Mouse (Mus musculus) neural tube, embryonic 11.5 days (tissue): ENCODE results near the gene Dnah2. TPM values are rescaled to one million over a fixed set of nuclear protein-coding genes. Genes with fewer than 3 reads are reported as not detected.
"Not testable (repeated sequence)": the region's sequence is repeated elsewhere in the genome, so short reads cannot be mapped to it uniquely, and the experiment has no call there.

ENCODE experiments used
- ATAC-seq: fragments of 200-750 bp; cut with Nextera tagmentation; 2 replicates; pipeline ENCODE4 v1.8.0; 2017; ENCODE audit warnings: moderate number of reproducible peaks, mild to moderate bottlenecking, moderate TSS enrichment, moderate library complexity; ENCODE audit not compliant: insufficient read depth, low FRiP score, low TSS enrichment
- DNase-seq: peaks from one replicate; pipeline ENCODE4 v3.0.0-alpha.2; 2015; ENCODE audit warnings: low spot score
- H3K27ac ChIP-seq: fragments of 300-500 bp; sonication (generic); 2 replicates; pipeline ENCODE4 v1.5.1; 2014; ENCODE audit warnings: low read depth, mild to moderate bottlenecking, low read length
- H3K27me3 ChIP-seq: fragments of 300-500 bp; sonication (generic); 2 replicates; pipeline ENCODE4 v1.6.1; 2014; ENCODE audit warnings: mild to moderate bottlenecking, low read length, mixed read lengths; ENCODE audit not compliant: control insufficient read depth, insufficient read depth
- H3K36me3 ChIP-seq: fragments of 300-500 bp; sonication (generic); 2 replicates; pipeline ENCODE4 v1.6.1; 2014; ENCODE audit warnings: mild to moderate bottlenecking, low read length, moderate library complexity, mixed read lengths; ENCODE audit not compliant: control insufficient read depth, insufficient read depth
- H3K4me1 ChIP-seq: fragments of 300-500 bp; sonication (generic); 2 replicates; pipeline ENCODE4 v1.6.1; 2014; ENCODE audit warnings: low read length, mixed read lengths; ENCODE audit not compliant: control insufficient read depth, insufficient read depth
- H3K4me2 ChIP-seq: fragments of 300-500 bp; sonication (generic); 2 replicates; pipeline ENCODE4 v1.6.1; 2014; ENCODE audit warnings: low read depth, mild to moderate bottlenecking, moderate library complexity
- H3K4me3 ChIP-seq: fragments of 300-500 bp; sonication (generic); 2 replicates; pipeline ENCODE4 v1.5.1; 2014; ENCODE audit warnings: low read depth, low read length
- H3K9ac ChIP-seq: fragments of 300-500 bp; sonication (generic); 2 replicates; pipeline ENCODE4 v1.6.1; 2014; ENCODE audit warnings: mild to moderate bottlenecking, low read length
- H3K9me3 ChIP-seq: fragments of 300-500 bp; sonication (generic); 2 replicates; pipeline ENCODE4 v1.6.1; 2016; ENCODE audit warnings: low read length; ENCODE audit not compliant: control insufficient read depth
- WGBS: fragments of 180-500 bp; shearing (Covaris S2); extraction: QIAGEN DNeasy Blood & Tissue Kit; methylation state at CpG from one replicate; pipeline ENCODE4 v1.1.7; 2014; 5-methylcytosine and 5-hydroxymethylcytosine counted together
- polyA plus RNA-seq: library from polyadenylated mRNA; unstranded; fragments of >200 nt; fragmentation: Nextera tagmentation; extraction: Ambion mirVana; gene quantifications from 2 replicates; pipeline ENCODE4 v1.2.1, GENCODE M21; 2014

Gene Dnah2
- polyA plus RNA-seq, 1 experiment from 2014 or later, result 0.92 TPM

DNA sequence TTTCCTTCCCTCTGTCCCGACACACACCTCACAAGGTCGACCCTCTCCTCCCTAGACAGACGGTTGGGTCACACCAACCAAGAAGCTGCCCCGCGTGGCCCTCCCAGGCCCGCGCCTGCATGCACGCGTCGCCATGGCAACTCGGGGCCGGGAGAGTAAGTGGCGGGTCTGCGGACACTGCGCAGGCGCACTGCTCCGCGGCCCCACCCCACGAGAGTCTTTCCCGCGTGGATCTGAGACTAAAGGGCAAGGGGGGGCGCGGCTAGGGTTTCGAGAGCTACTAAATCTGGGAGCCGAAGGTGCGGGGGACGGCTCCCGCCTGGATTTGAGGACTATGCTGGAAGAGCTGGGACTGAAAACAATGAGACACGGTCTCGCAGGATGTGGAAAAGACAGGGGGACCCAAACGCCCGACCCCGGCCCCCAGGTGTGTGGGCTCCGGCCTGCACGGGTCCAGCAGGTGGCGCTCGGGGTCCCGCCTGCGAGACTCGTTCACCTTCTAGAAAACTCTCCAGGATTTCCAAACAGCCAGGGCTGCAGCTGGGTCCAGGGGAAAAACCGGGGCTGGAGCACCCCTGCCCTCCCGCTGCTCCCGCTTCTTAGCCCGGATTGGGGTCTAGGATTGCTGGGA, 2.4 kb downstream of the Dnah2 start:
- no peaks in the 10 kb centered on the region for H3K36me3 ChIP-seq
- H3K27me3 ChIP-seq, result no peaks in the 10 kb centered on the region
- peak overlapping the region; percentile 79 for H3K4me2 ChIP-seq
- no peaks in the 10 kb centered on the region for H3K9me3 ChIP-seq
- ATAC-seq (peak; percentile 68), DNase-seq (peak; percentile 84)
- peak overlapping the region; percentile 68 for H3K27ac ChIP-seq
- H3K9ac ChIP-seq, result peak overlapping the region; percentile 75
- WGBS, result under 1% methylated on average over 44 of the region's 44 CpGs
- peak overlapping the region; percentile 38 for H3K4me3 ChIP-seq
- H3K4me1 ChIP-seq, result peaks cover 8% of the 10 kb centered on the region; the same call in 1 of the 2 replicates

DNA sequence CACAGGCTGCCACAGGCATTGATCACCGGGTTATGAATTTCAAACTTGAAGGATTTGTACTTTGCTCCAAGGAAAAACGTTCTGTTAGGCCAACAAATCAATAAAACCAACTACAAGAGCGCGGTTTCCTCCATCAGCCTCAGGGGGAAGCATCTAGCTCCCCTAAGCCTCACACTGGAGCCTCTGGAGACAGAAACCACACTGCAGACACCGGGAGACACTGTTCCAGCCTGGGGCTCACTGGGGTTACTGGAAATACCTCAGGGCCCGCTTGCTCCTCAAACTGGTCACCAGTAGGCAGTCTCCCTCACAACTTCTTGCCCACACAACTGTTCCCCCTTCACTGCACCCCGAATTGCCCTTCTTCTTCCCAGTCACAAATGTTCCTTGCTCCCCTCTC, 3.0 kb downstream of the Dnah2 start:
- no peaks in the 10 kb centered on the region for H3K9me3 ChIP-seq
- peak overlapping the region; percentile 75 for H3K9ac ChIP-seq
- peak overlapping the region; percentile 68 for H3K27ac ChIP-seq
- H3K27me3 ChIP-seq, result no peaks in the 10 kb centered on the region
- 11% methylated on average over 7 of the region's 7 CpGs for WGBS
- no peak for ATAC-seq
- H3K36me3 ChIP-seq, result no peaks in the 10 kb centered on the region
- DNase-seq, result peak; percentile 42
- peaks cover 8% of the 10 kb centered on the region; the same call in 1 of the 2 replicates for H3K4me1 ChIP-seq
- peak overlapping the region; percentile 79 for H3K4me2 ChIP-seq
- peak overlapping the region; percentile 38 for H3K4me3 ChIP-seq

DNA sequence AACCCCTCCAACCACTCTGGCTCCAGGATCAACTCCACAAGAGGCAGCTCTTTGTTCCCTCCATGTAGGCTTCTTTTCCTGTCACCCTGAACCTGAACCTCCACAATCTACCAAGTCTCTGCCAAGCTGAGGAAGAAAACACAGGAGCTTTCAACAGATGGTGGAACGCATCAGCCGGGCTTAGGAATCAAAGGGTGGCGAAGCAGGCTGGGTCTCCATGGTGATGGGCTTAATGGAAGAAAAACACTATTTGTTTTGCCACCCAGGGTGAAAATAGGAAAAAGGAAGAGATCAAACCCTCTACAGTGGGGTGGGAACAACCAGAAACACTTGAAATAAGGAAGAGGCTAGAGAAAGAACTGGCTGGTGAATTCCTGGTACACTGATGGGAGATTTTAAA, 5.3 kb downstream of the Dnah2 start:
- H3K9ac ChIP-seq, result no peak overlapping the region; the same call in 1 of the 2 replicates
- WGBS, result 18% methylated on average over 3 of the region's 3 CpGs

DNA sequence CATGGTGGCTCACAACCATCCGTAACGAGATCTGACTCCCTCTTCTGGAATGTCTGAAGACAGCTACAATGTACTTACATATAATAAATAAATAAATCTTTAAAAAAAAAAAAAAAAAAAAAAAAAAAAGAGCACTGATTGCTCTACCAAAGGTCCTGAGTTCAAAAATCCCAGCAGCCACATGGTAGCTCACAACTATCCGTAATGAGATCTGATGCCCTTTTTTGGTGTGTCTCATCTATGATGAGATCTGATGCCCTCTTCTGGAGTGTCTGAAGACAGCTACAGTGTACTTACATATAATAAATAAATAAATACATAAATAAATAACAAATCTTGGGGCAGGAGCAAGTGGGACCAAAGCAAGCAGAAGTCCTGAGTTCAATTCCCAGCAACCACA, 7.2 kb downstream of the Dnah2 start:
- H3K4me1 ChIP-seq, DNase-seq, H3K9me3 ChIP-seq, H3K4me2 ChIP-seq, H3K27ac ChIP-seq, H3K27me3 ChIP-seq, H3K4me3 ChIP-seq, H3K9ac ChIP-seq, ATAC-seq, H3K36me3 ChIP-seq: not testable (repeated sequence)
- 81% methylated on average over 1 of the region's 3 CpGs for WGBS

More for the DNA sequence above, 5.3 kb downstream of the Dnah2 start:
- Histone ChIP-seq H3K36me3 (no peaks in the 10 kb centered on the region), H3K4me1 (peaks cover 8% of the 10 kb centered on the region; the same call in 1 of the 2 replicates), H3K27me3 (no peaks in the 10 kb centered on the region), H3K9me3 (no peaks in the 10 kb centered on the region), H3K27ac (peak overlapping the region; percentile 27; the same call in 1 of the 2 replicates), H3K4me3 (no peak overlapping the region), H3K4me2 (no peak overlapping the region)
- no peak for ATAC-seq
- no peak for DNase-seq

DNA sequence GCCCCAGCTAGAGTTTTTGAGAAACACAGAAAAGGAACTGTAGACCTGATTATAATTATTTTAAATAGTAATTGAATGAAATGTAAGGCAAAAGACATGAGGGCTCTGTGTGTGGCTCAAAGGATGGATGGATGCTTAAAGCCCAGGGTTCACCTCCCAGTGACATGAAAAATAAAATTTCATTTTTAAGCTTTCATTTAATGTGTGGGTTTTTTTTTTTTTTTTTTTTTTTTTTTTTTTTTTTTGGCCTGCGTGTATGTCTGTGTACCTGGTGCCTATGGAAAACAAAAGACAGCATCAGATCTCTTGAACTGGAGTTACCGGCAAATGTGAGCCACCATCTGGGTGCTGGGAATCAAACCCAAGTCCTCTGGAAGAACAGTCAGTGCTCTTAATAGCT, 8.2 kb downstream of the Dnah2 start:
- Histone ChIP-seq H3K36me3 (no peaks in the 10 kb centered on the region), H3K9ac (no peak overlapping the region), H3K4me3 (no peak overlapping the region), H3K4me2 (no peak overlapping the region), H3K4me1 (peaks cover under 1% of the 10 kb centered on the region; the same call in 1 of the 2 replicates), H3K9me3 (no peaks in the 10 kb centered on the region), H3K27ac (no peak overlapping the region), H3K27me3 (no peaks in the 10 kb centered on the region)
- ATAC-seq (no peak), DNase-seq (no peak)
- WGBS, result 96% methylated on average over 2 of the region's 2 CpGs

DNA sequence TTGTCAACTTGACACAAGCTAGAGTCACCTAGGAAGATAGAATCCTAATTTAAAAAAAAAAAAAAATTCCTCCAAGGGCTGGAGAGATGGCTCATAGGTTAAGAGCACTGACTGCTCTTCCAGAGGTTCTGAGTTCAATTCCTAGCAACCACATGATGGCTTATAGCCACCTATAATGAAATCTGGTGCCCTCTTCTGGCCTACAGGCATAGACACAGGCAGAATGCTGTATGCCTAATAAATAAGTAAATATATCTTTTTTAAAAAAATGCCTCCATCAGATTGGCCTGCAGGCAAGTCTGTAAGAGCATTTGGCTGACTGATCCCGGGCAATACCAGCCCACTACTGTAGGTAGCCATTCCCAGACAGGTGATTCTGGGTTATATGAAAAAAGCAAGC, 13.9 kb downstream of the Dnah2 start:
- Histone ChIP-seq H3K9ac (no peak overlapping the region), H3K36me3 (no peaks in the 10 kb centered on the region), H3K4me3 (no peak overlapping the region), H3K9me3 (no peaks in the 10 kb centered on the region), H3K4me2 (no peak overlapping the region), H3K27me3 (no peaks in the 10 kb centered on the region), H3K27ac (no peak overlapping the region), H3K4me1 (no peaks in the 10 kb centered on the region)
- no peak for ATAC-seq
- WGBS, result 73% methylated on average over 1 of the region's 1 CpGs
- DNase-seq, result no peak

DNA sequence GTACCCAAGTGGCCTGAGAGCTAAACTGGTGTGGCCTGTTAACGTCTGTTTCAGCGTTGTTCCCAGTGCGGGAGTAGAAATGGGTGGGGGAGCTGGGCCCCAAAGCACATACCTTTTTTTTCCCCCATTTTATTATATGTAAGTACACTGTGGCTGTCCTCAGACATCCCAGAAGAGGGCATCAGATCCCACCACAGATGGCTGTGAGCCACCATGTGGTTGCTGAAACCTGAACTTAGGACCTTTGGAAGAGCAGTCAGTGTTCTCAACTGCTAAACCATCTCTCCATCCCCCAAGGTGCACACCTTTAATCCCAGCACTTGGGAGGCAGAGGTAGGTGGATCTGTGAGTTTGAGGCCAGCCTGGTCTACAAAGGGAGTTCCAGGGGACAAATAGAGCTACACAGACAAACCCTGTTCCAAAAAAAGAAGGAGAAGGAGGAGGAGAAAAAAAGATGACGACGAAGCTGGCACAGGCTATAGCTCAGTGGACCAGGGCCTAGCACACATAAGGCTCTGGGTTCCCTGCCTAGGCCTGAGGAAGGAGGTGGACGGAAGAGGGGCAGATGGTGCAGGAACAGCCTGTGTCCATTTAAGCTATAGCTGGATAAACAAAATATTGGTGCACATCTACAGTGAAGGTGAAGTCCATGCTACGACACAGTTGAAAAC, 16.3 kb downstream of the Dnah2 start:
- H3K36me3 ChIP-seq, result no peaks in the 10 kb centered on the region
- DNase-seq (no peak), ATAC-seq (no peak)
- no peak overlapping the region for H3K4me2 ChIP-seq
- no peak overlapping the region for H3K4me3 ChIP-seq
- peaks cover 4% of the 10 kb centered on the region for H3K4me1 ChIP-seq
- no peaks in the 10 kb centered on the region for H3K9me3 ChIP-seq
- WGBS, result 80% methylated on average over 7 of the region's 7 CpGs
- no peaks in the 10 kb centered on the region for H3K27me3 ChIP-seq
- H3K9ac ChIP-seq, result no peak overlapping the region
- H3K27ac ChIP-seq, result no peak overlapping the region

DNA sequence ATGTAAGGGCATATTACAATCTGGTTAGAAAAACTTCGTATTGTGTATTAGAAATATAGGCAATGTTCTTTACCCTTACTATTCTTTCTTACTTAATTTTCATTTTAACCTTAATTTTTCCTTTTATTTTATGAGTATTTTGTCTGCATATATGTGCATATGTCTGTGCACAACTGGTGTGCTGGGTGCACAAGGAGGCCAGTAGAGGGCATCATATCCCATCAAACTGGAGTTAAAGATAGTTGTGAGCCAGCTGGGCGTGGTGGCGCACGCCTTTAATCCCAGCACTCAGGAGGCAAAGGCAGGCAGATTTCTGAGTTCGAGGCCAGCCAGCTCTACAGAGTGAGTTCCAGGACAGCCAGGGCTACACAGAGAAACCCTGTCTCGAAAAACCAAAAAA, 18.2 kb downstream of the Dnah2 start:
- WGBS, result 92% methylated on average over 6 of the region's 6 CpGs
- H3K4me1 ChIP-seq, DNase-seq, H3K27ac ChIP-seq, H3K9ac ChIP-seq, H3K27me3 ChIP-seq, H3K4me3 ChIP-seq, ATAC-seq, H3K36me3 ChIP-seq, H3K4me2 ChIP-seq, H3K9me3 ChIP-seq: not testable (repeated sequence)

DNA sequence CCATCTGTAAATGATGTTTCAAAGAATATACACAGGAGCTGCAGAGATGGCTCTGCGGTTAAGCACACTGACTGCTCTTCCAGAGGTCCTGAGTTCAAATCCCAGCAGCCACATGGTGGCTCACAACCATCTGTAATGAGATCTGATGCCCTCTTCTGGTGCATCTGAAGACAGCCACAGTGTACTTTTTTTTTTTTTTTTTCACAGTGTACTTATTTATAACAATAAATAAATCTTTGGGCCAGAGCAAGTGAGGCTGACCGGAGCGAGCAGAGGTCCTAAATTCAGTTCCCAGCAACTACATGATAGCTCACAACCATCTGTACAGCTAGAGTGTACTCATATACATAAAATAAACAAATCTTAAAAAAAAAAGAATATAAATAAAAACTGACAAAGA, 18.6 kb downstream of the Dnah2 start:
- not testable (repeated sequence) for DNase-seq, H3K27me3 ChIP-seq, H3K4me3 ChIP-seq, H3K36me3 ChIP-seq, H3K4me1 ChIP-seq, H3K9ac ChIP-seq, H3K27ac ChIP-seq, ATAC-seq, H3K4me2 ChIP-seq, H3K9me3 ChIP-seq
- 91% methylated on average over 3 of the region's 3 CpGs for WGBS
